Mouse (Mus musculus): ENCODE results near the gene Bnip2. TPM values are rescaled to one million over a fixed set of nuclear protein-coding genes. Genes with fewer than 3 reads are reported as not detected.
A peak's percentile ranks its signal among the peaks of the same experiment; 100 is the strongest.
"Not testable (repeated sequence)": the region's sequence is repeated elsewhere in the genome, so short reads cannot be mapped to it uniquely, and the experiment has no call there.

The Bnip2 gene
- polyA plus RNA-seq, 1 experiment from 2014 or later, result 98.9 TPM

GRCm38 (mm10) chr9:70012408-70012901 lies 23.2 kb downstream of the Bnip2 start, which contains the start of gene Gtf2a2:
Gene Gtf2a2 (plus strand): TSS chr9:70012550.
- no peaks in the 10 kb centered on the region for H3K9me3 ChIP-seq
- peak within 1 kb of the TSS; percentile 94 for H3K9ac ChIP-seq
- peaks cover 13% of the 10 kb centered on the region for H3K4me1 ChIP-seq
- peaks cover 13% of the 10 kb centered on the region; the same call in 1 of the 2 replicates for H3K36me3 ChIP-seq
- peak within 1 kb of the TSS; percentile 92 for H3K27ac ChIP-seq
- peak; percentile 97 for ATAC-seq (ENCODE audit: insufficient read depth, low FRiP score, low read depth)
- H3K27me3 ChIP-seq (replicated peaks), result no peaks in the 10 kb centered on the region
- 0% methylated on average over 46 of the region's 57 CpGs for WGBS
- H3K4me3 ChIP-seq (replicated peaks), result peak within 1 kb of the TSS; percentile 89
- H3K4me2 ChIP-seq, result peak within 1 kb of the TSS; percentile 67

DNA sequence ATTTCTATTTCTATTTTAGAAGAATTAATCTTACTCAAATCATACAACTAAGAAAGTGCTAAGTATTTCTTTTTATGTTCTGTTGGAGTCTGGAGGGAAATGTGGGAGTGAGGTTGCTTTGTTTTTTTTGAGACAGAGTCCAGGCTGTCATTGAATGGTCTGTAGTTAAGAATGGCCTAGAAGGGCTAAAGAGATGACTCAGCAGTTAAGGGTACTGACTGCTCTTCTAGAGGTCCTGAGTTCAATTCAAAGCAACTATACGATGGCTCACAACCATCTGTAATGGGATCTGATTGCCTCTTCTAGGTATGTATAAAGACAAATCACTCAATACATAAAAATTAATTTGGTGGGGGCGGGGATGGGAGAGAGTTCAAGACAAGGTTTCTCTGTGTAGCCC lies 26.4 kb downstream of the Bnip2 start:
- Histone ChIP-seq H3K4me2 (no peak overlapping the region), H3K27ac (no peak overlapping the region), H3K36me3 (peaks cover 3% of the 10 kb centered on the region; the same call in 1 of the 2 replicates), H3K9ac (no peak overlapping the region), H3K4me1 (peaks cover 13% of the 10 kb centered on the region), H3K9me3 (no peaks in the 10 kb centered on the region), H3K4me3 (replicated peaks) (no peak overlapping the region), H3K27me3 (replicated peaks) (no peaks in the 10 kb centered on the region)
- 92% methylated on average over 2 of the region's 2 CpGs for WGBS
- no peak for ATAC-seq (ENCODE audit: insufficient read depth, low FRiP score, low read depth)

DNA sequence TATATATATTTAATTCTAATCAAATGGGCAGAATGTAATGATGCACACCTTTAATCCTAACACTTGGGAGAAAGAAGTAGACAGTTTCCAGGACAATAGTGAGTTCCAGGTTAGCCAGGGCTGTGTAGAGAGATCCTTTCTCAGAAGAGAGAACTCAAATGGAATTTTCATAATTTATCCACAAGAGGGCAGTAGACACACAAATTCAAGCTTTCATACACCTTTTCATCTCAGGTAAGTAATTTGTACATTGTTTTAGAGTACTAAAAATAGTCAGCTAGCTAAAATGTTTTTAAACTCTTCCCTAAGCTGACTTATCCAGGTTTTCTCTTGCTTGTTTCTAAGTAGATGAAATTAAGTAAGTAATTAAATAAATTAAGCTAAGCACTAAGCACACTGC lies 29.6 kb downstream of the Bnip2 start:
- H3K27ac ChIP-seq, result no peak overlapping the region
- ATAC-seq (ENCODE audit: insufficient read depth, low FRiP score, low read depth), result no peak
- H3K36me3 ChIP-seq, result peaks cover 3% of the 10 kb centered on the region; the same call in 1 of the 2 replicates
- no peaks in the 10 kb centered on the region for H3K9me3 ChIP-seq
- H3K9ac ChIP-seq, result no peak overlapping the region
- H3K4me3 ChIP-seq (replicated peaks), result no peak overlapping the region
- no peak overlapping the region for H3K4me2 ChIP-seq
- 0 out of 2 replicates have a peak, but pooled peaks cover 3% of the 10 kb centered on the region for H3K4me1 ChIP-seq
- H3K27me3 ChIP-seq (replicated peaks), result no peaks in the 10 kb centered on the region

GRCm38 (mm10) chr9:70021610-70022009 lies 32.3 kb downstream of the Bnip2 start:
- Histone ChIP-seq H3K36me3 (peaks cover 3% of the 10 kb centered on the region; the same call in 1 of the 2 replicates), H3K27me3 (replicated peaks) (no peaks in the 10 kb centered on the region), H3K27ac (no peak overlapping the region), H3K9me3 (no peaks in the 10 kb centered on the region), H3K4me3 (replicated peaks) (no peak overlapping the region), H3K9ac (no peak overlapping the region), H3K4me1 (no peaks in the 10 kb centered on the region), H3K4me2 (no peak overlapping the region)
- 70% methylated on average over 1 of the region's 1 CpGs for WGBS
- ATAC-seq (ENCODE audit: insufficient read depth, low FRiP score, low read depth), result no peak

DNA sequence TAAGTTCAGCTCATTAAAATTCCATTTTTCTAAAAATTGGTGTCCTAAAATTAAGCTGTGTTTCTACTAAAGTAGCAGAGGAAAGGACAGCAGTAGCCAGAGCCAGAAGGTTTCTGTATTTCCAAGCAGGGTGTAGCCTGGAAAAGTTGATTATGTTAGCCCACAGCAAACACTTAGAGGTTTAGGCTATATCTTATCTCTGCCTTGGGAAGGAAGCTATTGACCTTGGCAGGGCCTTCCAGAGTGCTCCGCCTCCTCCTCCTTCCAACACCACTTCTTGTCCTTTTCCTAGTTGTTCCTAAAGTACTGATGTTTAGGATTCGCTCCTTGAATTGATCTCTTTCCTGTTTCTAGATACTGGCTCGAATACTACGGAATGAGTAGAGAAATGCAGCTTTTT lies 32.8 kb downstream of the Bnip2 start:
- no peak overlapping the region for H3K9ac ChIP-seq
- no peaks in the 10 kb centered on the region for H3K4me1 ChIP-seq
- H3K9me3 ChIP-seq, result no peaks in the 10 kb centered on the region
- H3K36me3 ChIP-seq, result peaks cover 2% of the 10 kb centered on the region; the same call in 1 of the 2 replicates
- no peak overlapping the region for H3K4me3 ChIP-seq (replicated peaks)
- no peak overlapping the region for H3K4me2 ChIP-seq
- H3K27me3 ChIP-seq (replicated peaks), result no peaks in the 10 kb centered on the region
- ATAC-seq (ENCODE audit: insufficient read depth, low FRiP score, low read depth), result peak; percentile 53; the same call in 1 of the 2 replicates
- 80% methylated on average over 4 of the region's 4 CpGs for WGBS
- no peak overlapping the region for H3K27ac ChIP-seq

- H3K9me3 ChIP-seq; H3K27ac ChIP-seq; H3K9ac ChIP-seq; ATAC-seq (ENCODE audit: insufficient read depth, low FRiP score, low read depth); H3K4me3 ChIP-seq (replicated peaks); H3K27me3 ChIP-seq (replicated peaks); H3K36me3 ChIP-seq; H3K4me1 ChIP-seq; H3K4me2 ChIP-seq: not testable (repeated sequence)
- 78% methylated on average over 1 of the region's 1 CpGs for WGBS
Observed at GRCm38 (mm10) chr9:70023615-70024014, 34.3 kb downstream of the Bnip2 start.

GRCm38 (mm10) chr9:70024648-70025047 lies 35.4 kb downstream of the Bnip2 start:
- Histone ChIP-seq H3K4me1 (no peaks in the 10 kb centered on the region), H3K4me2 (no peak overlapping the region), H3K27me3 (replicated peaks) (no peaks in the 10 kb centered on the region), H3K27ac (no peak overlapping the region), H3K9ac (no peak overlapping the region), H3K9me3 (no peaks in the 10 kb centered on the region), H3K36me3 (no peaks in the 10 kb centered on the region), H3K4me3 (replicated peaks) (no peak overlapping the region)
- ATAC-seq (ENCODE audit: insufficient read depth, low FRiP score, low read depth), result no peak

- Histone ChIP-seq H3K9me3 (no peaks in the 10 kb centered on the region), H3K4me3 (replicated peaks) (no peak overlapping the region), H3K27ac (no peak overlapping the region), H3K27me3 (replicated peaks) (no peaks in the 10 kb centered on the region), H3K4me2 (no peak overlapping the region), H3K4me1 (no peaks in the 10 kb centered on the region), H3K9ac (no peak overlapping the region), H3K36me3 (no peaks in the 10 kb centered on the region)
- 91% methylated on average over 2 of the region's 2 CpGs for WGBS
- ATAC-seq (ENCODE audit: insufficient read depth, low FRiP score, low read depth), result no peak
Observed at GRCm38 (mm10) chr9:70025365-70026012, 36.2 kb downstream of the Bnip2 start.

- ATAC-seq (ENCODE audit: insufficient read depth, low FRiP score, low read depth), result no peak
- H3K4me1 ChIP-seq, result no peaks in the 10 kb centered on the region
- whole genome bisulfite sequencing, result 79% methylated on average over 1 of the region's 1 CpGs
- H3K27ac ChIP-seq, result no peak overlapping the region
- no peaks in the 10 kb centered on the region for H3K27me3 ChIP-seq (replicated peaks)
- no peaks in the 10 kb centered on the region for H3K9me3 ChIP-seq
- H3K36me3 ChIP-seq, result no peaks in the 10 kb centered on the region
- H3K4me2 ChIP-seq, result no peak overlapping the region
- H3K9ac ChIP-seq, result no peak overlapping the region
- no peak overlapping the region for H3K4me3 ChIP-seq (replicated peaks)
Observed at GRCm38 (mm10) chr9:70032167-70032566, 42.9 kb downstream of the Bnip2 start.

GRCm38 (mm10) chr9:70033056-70033455 lies 43.8 kb downstream of the Bnip2 start:
- Histone ChIP-seq H3K36me3 (no peaks in the 10 kb centered on the region), H3K4me2 (peak overlapping the region; percentile 12; the same call in 1 of the 2 replicates), H3K4me1 (no peaks in the 10 kb centered on the region), H3K9ac (no peak overlapping the region), H3K9me3 (no peaks in the 10 kb centered on the region), H3K27ac (peak overlapping the region; percentile 42; the same call in 1 of the 2 replicates), H3K27me3 (replicated peaks) (no peaks in the 10 kb centered on the region), H3K4me3 (replicated peaks) (0 out of 2 replicates have a peak overlapping the region, but pooled peaks have one; percentile 2)
- 48% methylated on average over 9 of the region's 9 CpGs for WGBS
- ATAC-seq (ENCODE audit: insufficient read depth, low FRiP score, low read depth), result peak; percentile 66; the same call in 1 of the 2 replicates

DNA sequence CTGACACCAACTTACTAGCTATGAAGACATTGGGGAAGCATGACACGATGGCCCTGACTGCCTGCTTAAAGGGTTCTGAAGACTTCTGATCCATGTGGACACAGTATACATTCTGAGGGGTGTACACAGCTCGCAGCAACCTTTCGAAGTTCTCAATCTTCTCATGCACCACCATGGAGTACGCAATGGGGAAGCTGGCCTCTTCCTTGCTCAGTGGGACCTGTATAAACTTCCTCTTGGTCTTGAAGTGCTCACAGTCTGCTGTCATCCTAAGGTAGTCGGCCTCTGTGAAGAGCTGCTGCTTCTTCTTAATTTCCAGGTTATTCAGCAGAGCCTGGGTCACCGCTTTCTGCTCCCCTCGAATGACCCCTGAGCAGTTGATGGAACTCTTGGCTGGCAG lies 45.4 kb downstream of the Bnip2 start:
- WGBS, result 91% methylated on average over 7 of the region's 7 CpGs
- no peak overlapping the region for H3K27ac ChIP-seq
- ATAC-seq (ENCODE audit: insufficient read depth, low FRiP score, low read depth), result no peak

DNA sequence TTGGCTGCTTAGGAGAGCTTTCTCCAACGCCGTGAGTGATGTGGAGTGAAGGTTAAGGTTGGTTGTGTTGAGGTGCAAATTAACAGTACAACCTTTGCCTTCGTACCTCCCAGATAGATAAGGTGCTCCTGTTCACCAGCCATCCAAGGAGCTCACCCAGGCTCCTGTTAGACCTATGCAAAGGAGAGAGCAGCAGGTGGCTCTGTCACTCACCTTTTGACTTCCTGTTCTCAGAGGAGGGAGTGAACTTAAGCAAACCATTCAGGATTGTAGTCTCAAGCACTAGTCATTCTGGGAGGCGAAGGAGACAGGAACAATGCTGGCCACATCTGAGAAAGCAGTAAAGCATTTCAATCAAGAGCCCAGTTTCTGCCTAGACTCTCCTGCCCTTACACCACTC lies 47.4 kb downstream of the Bnip2 start:
- H3K9ac ChIP-seq, result no peak overlapping the region
- 58% methylated on average over 4 of the region's 4 CpGs for WGBS
- no peak overlapping the region for H3K4me3 ChIP-seq (replicated peaks)
- no peak overlapping the region for H3K27ac ChIP-seq
- H3K36me3 ChIP-seq, result no peaks in the 10 kb centered on the region
- H3K9me3 ChIP-seq, result no peaks in the 10 kb centered on the region
- peak; percentile 54; the same call in 1 of the 2 replicates for ATAC-seq (ENCODE audit: insufficient read depth, low FRiP score, low read depth)
- no peaks in the 10 kb centered on the region for H3K4me1 ChIP-seq
- H3K27me3 ChIP-seq (replicated peaks), result no peaks in the 10 kb centered on the region
- no peak overlapping the region for H3K4me2 ChIP-seq

More for the DNA sequence above, 45.4 kb downstream of the Bnip2 start:
- H3K36me3 ChIP-seq, result no peaks in the 10 kb centered on the region
- H3K4me2 ChIP-seq, result no peak overlapping the region
- no peaks in the 10 kb centered on the region for H3K4me1 ChIP-seq
- H3K27me3 ChIP-seq (replicated peaks), result no peaks in the 10 kb centered on the region
- H3K9me3 ChIP-seq, result no peaks in the 10 kb centered on the region
- no peak overlapping the region for H3K9ac ChIP-seq
- no peak overlapping the region for H3K4me3 ChIP-seq (replicated peaks)
